Mouse (Mus musculus): ENCODE measurements around the gene Olfr281.

Olfr281 gene

DNA sequence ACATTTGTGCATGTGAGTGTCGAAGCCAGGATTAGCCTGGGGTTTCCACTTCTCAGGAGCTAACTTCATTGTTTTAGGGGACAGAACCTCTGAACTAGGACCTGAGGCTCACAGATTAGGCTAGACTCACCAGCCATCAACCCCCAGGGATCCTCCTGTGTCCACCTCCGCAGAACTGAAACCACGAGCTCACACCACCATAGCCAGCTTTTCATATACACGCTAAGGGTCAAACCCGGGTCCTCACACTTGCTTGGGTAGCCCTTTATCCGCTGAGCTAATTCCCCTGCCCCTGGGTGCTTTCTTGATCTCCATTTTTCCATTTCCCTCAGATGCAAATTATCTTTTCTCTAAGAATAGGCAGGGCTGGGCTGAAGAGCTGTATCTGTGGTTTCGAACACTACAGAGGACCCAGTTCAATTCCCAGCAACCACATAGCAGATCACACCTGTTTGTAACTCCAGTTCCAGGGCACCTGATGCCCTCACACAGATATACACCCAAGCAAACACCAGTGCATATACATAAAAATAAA is 27.2 kb downstream of the Olfr281 start:
- in situ Hi-C loops (cut with MboI; ENCODE audit: low pct_unique_long_range_greater_than_20kb in 1 of 2, low sequenced_read_pairs in 2 of 2, unreplicated experiment in 1 of 2) = no loop called here

- in situ Hi-C loops (cut with MboI; ENCODE audit: low pct_unique_long_range_greater_than_20kb in 1 of 2, low sequenced_read_pairs in 2 of 2, unreplicated experiment in 1 of 2) = no loop called here
Observed at GRCm38 (mm10) chr15:98482701-98483100, 30.3 kb downstream of the Olfr281 start, which contains the start of gene Lalba. Gene Lalba (minus strand): TSS chr15:98482721.

GRCm38 (mm10) chr15:98483907-98484886 is 31.8 kb downstream of the Olfr281 start:
- in situ Hi-C loops (cut with MboI; ENCODE audit: low pct_unique_long_range_greater_than_20kb in 1 of 2, low sequenced_read_pairs in 2 of 2, unreplicated experiment in 1 of 2) = no loop called here

DNA sequence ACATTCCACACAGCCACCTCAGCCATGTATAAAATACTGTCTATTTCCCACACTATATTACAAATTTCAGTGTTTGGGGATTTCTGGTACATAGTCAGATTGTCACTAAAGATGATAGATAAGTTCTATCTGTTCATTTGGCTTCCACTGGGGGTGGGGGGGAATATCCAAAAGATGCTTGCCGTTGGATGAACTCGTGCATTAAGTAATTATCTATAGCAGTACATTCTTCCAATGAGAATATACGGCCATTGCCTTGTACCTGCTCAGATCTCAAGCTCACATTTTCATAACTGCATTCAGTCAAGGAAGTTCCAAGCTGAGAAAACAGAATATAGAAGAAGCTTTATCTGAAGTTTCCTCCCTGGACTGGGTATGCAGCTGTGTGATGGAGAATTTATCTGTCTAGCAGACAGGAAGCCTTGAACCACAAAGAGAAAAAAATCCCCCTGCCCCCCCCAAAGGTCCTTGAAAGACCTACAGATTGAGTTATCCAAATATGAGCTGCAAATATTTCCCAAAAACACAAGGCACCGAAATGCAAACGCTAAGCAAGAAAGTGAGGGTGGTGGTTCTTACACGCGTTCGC is 34.1 kb downstream of the Olfr281 start:
- in situ Hi-C loops (cut with MboI; ENCODE audit: low pct_unique_long_range_greater_than_20kb in 1 of 2, low sequenced_read_pairs in 2 of 2, unreplicated experiment in 1 of 2) = no loop called here

DNA sequence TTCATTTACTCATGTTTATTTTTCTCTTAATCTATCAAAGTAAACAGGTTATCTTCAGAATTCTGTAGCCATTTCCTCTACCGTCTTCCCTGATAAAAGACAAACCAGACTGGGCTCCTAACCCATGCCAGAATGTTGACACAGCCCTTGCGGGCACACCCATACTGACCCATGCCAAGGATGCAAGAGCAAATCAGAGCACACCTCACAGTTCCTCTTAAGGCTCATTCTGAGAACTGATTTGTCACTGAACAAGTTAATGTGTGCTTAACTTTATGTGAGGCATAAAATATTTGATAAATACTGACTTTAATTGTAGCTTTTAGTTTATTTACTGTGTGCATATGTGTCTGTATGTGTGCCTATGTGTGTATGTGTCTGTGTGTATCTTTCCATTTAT is 38.9 kb downstream of the Olfr281 start:
- in situ Hi-C loops (cut with MboI; ENCODE audit: low pct_unique_long_range_greater_than_20kb in 1 of 2, low sequenced_read_pairs in 2 of 2, unreplicated experiment in 1 of 2) = no loop called here

DNA sequence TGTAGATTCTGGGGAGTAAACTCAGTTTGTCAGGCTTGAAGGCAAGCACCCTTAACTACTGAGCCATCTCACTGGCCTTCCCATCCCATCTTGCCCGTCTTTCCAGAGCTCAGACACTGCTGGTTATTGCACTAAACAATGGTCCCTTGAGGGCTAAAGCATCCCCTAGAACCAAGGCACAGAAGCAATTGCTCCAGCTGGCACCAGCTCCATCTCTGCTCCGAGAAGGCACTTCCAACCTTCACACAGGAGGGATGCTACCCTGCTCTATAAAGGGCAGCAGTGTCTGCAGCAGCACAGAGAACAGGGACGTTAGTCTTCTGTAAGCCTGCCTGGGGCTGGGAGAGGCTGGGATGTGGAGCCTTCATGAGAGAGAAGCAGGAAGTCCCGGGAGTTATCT is 39.7 kb downstream of the Olfr281 start, which contains the start of gene Olfr279:
Gene Olfr279, plus strand, starts transcription at position 301 of the 400 bp plus-strand sequence.
- in situ Hi-C loops (cut with MboI; ENCODE audit: low pct_unique_long_range_greater_than_20kb in 1 of 2, low sequenced_read_pairs in 2 of 2, unreplicated experiment in 1 of 2) = no loop called here

- in situ Hi-C loops (cut with MboI; ENCODE audit: low pct_unique_long_range_greater_than_20kb in 1 of 2, low sequenced_read_pairs in 2 of 2, unreplicated experiment in 1 of 2) = no loop called here
Observed at GRCm38 (mm10) chr15:98497631-98498030, 45.2 kb downstream of the Olfr281 start.

- in situ Hi-C loops (cut with MboI; ENCODE audit: low pct_unique_long_range_greater_than_20kb in 1 of 2, low sequenced_read_pairs in 2 of 2, unreplicated experiment in 1 of 2) = no loop called here
Observed at GRCm38 (mm10) chr15:98503317-98503716, 50.9 kb downstream of the Olfr281 start.

- in situ Hi-C loops (cut with MboI; ENCODE audit: low pct_unique_long_range_greater_than_20kb in 1 of 2, low sequenced_read_pairs in 2 of 2, unreplicated experiment in 1 of 2) = no loop called here
Observed at GRCm38 (mm10) chr15:98504514-98504913, 52.1 kb downstream of the Olfr281 start.

GRCm38 (mm10) chr15:98506253-98506957 is 54.0 kb downstream of the Olfr281 start:
- in situ Hi-C loops (cut with MboI; ENCODE audit: low pct_unique_long_range_greater_than_20kb in 1 of 2, low sequenced_read_pairs in 2 of 2, unreplicated experiment in 1 of 2) = no loop called here

GRCm38 (mm10) chr15:98507321-98507720 is 54.9 kb downstream of the Olfr281 start:
- in situ Hi-C loops (cut with MboI; ENCODE audit: low pct_unique_long_range_greater_than_20kb in 1 of 2, low sequenced_read_pairs in 2 of 2, unreplicated experiment in 1 of 2) = no loop called here

- in situ Hi-C loops (cut with MboI; ENCODE audit: low pct_unique_long_range_greater_than_20kb in 1 of 2, low sequenced_read_pairs in 2 of 2, unreplicated experiment in 1 of 2) = no loop called here
Observed at GRCm38 (mm10) chr15:98509387-98509786, 57.0 kb downstream of the Olfr281 start.

Data from mouse embryonic stem cell (cell line).